ENCODE assay signal across 7 mouse cellular contexts in the genomic region with DNA sequence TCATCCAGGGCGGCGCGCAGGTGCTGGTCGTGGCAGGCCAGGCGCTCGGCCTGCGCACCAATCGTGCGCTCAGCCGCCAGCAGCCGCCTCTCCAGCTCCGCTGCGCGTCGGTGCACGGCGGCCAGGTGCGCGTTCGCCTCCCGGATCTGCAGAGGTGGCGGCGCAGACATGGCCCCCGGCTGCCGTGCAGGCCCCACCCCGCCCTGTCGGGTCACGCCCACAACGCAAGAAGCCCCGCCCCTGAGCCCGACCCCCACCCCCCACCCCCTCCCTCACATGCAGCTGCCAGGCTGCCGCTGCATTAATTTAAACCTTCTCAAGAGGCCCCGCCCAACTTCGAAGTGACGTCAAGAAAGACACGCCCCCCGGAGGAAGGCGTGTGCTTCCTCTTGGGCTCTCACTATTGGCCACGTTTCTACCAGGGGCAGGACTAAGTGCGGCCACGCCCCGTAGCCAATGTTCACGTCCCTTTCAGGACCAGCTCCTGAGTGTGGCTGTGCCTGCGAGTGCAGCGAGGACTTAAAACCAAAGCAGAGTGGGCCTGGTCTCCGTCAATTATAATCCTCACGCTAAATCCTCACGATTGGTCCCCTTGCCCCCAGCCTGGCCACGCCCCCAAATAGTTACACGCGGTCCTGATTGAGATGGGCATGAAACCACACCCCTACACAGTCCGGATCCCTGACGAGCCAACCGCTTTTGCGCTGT. TPM values are rescaled to one million over a fixed set of nuclear protein-coding genes. Genes with fewer than 3 reads are reported as not detected.
DNase-seq lines count a peak whose midpoint lies in the region; ATAC-seq lines count a peak whose summit lies in the region.

No protein-coding gene starts in this region.

- under 1% methylated on average over 55 of the region's 55 CpGs for WGBS in embryonic facial prominence, embryonic 12.5 days
- under 1% methylated on average over 50 of the region's 55 CpGs for WGBS in limb, embryonic 11.5 days
- WGBS in midbrain, embryonic 14.5 days = under 1% methylated on average over 55 of the region's 55 CpGs

- H3K9ac ChIP-seq in embryonic facial prominence, embryonic 12.5 days = peak overlapping the region; percentile 88
- H3K9ac ChIP-seq in limb, embryonic 11.5 days (ENCODE audit: low read length) = peak overlapping the region; percentile 35
- H3K9ac ChIP-seq in midbrain, embryonic 14.5 days (replicated peaks; ENCODE audit: low read length) = peak overlapping the region; percentile 89

- peaks cover 20% of the 10 kb centered on the region for H3K36me3 ChIP-seq in embryonic facial prominence, embryonic 12.5 days
- H3K36me3 ChIP-seq in limb, embryonic 11.5 days (ENCODE audit: control insufficient read depth, insufficient read depth, low read length) = peaks cover 12% of the 10 kb centered on the region
- H3K36me3 ChIP-seq in midbrain, embryonic 14.5 days (ENCODE audit: control insufficient read depth, insufficient read depth, low read length) = peaks cover 20% of the 10 kb centered on the region

- ATAC-seq in embryonic facial prominence, embryonic 12.5 days (ENCODE audit: insufficient number of reproducible peaks, insufficient read depth, low FRiP score, low TSS enrichment) = peak; percentile 93
- ATAC-seq in limb, embryonic 11.5 days (ENCODE audit: insufficient number of reproducible peaks, low FRiP score, low TSS enrichment, low read depth) = peak; percentile 90
- ATAC-seq in midbrain, embryonic 14.5 days (ENCODE audit: low FRiP score, low TSS enrichment) = peak; percentile 93

- H3K4me2 ChIP-seq in embryonic facial prominence, embryonic 12.5 days (replicated peaks) = peak overlapping the region; percentile 78
- peak overlapping the region; percentile 87 for H3K4me2 ChIP-seq in limb, embryonic 11.5 days (ENCODE audit: low read depth, severe bottlenecking)
- H3K4me2 ChIP-seq in midbrain, embryonic 14.5 days (ENCODE audit: low read length) = peak overlapping the region; percentile 82

- H3K27ac ChIP-seq in embryonic facial prominence, embryonic 12.5 days = peak overlapping the region; percentile 69
- H3K27ac ChIP-seq in limb, embryonic 11.5 days (replicated peaks; ENCODE audit: low read depth, low read length) = no peak overlapping the region
- H3K27ac ChIP-seq in midbrain, embryonic 14.5 days (replicated peaks; ENCODE audit: low read depth, low read length) = peak overlapping the region; percentile 85

- no peaks in the 10 kb centered on the region for H3K27me3 ChIP-seq in embryonic facial prominence, embryonic 12.5 days
- no peaks in the 10 kb centered on the region for H3K27me3 ChIP-seq in limb, embryonic 11.5 days (ENCODE audit: control insufficient read depth, insufficient read depth, low read length)
- no peaks in the 10 kb centered on the region for H3K27me3 ChIP-seq in midbrain, embryonic 14.5 days (ENCODE audit: control insufficient read depth, insufficient read depth, low read length)

- H3K4me1 ChIP-seq in embryonic facial prominence, embryonic 12.5 days = peaks cover 21% of the 10 kb centered on the region
- H3K4me1 ChIP-seq in limb, embryonic 11.5 days (ENCODE audit: control insufficient read depth, insufficient read depth, low read length) = peaks cover 3% of the 10 kb centered on the region; the same call in 1 of the 2 replicates
- peaks cover 20% of the 10 kb centered on the region for H3K4me1 ChIP-seq in midbrain, embryonic 14.5 days (ENCODE audit: control insufficient read depth, insufficient read depth, low read length)

- peak overlapping the region; percentile 75 for H3K4me3 ChIP-seq in embryonic facial prominence, embryonic 12.5 days
- H3K4me3 ChIP-seq in limb, embryonic 11.5 days (ENCODE audit: low read depth, low read length) = peak overlapping the region; percentile 81
- H3K4me3 ChIP-seq in midbrain, embryonic 14.5 days (replicated peaks; ENCODE audit: low read depth, low read length) = peak overlapping the region; percentile 80

- peak; percentile 92 for DNase-seq in adrenal gland, postnatal 25 days
- peak; percentile 100 for DNase-seq in heart, adult 11 months
- DNase-seq in kidney, adult 18-20 months = peak; percentile 99
- DNase-seq in limb, embryonic 11.5 days (ENCODE audit: low spot score) = peak; percentile 98
- peak; percentile 99 for DNase-seq in midbrain, embryonic 14.5 days
- DNase-seq in spleen, adult 18-20 months = peak; percentile 96

- H3K9me3 ChIP-seq in embryonic facial prominence, embryonic 12.5 days = no peaks in the 10 kb centered on the region
- H3K9me3 ChIP-seq in limb, embryonic 11.5 days (ENCODE audit: control insufficient read depth, low read length) = no peaks in the 10 kb centered on the region
- no peaks in the 10 kb centered on the region for H3K9me3 ChIP-seq in midbrain, embryonic 14.5 days (ENCODE audit: control insufficient read depth, low read length)

RNA-seq across cellular contexts. Expression of gene Ndufa11, which starts 0.8 kb away (rescaled TPM):
- 248 and 277 TPM in 2 replicates for total RNA-seq in adrenal gland, postnatal 25 days (2021)
- 371 and 409 TPM in 2 replicates for polyA plus RNA-seq in embryonic facial prominence, embryonic 12.5 days (2016; fragmentation: Nextera tagmentation; extraction: Ambion mirVana)
- 413 and 428 TPM in 2 replicates for polyA plus RNA-seq in limb, embryonic 11.5 days (2014; fragmentation: Nextera tagmentation; extraction: Ambion mirVana)
- polyA plus RNA-seq in midbrain, embryonic 14.5 days (2014; fragmentation: Nextera tagmentation; extraction: Ambion mirVana) = 478 and 643 TPM in 2 replicates

RNA-seq across cellular contexts. Expression of gene Vmac, which starts 1.0 kb away (rescaled TPM):
- 27.1 and 29.1 TPM in 2 replicates for total RNA-seq in adrenal gland, postnatal 25 days (2021)
- polyA plus RNA-seq in embryonic facial prominence, embryonic 12.5 days (2016; fragmentation: Nextera tagmentation; extraction: Ambion mirVana) = 19.4 and 20.8 TPM in 2 replicates
- polyA plus RNA-seq in limb, embryonic 11.5 days (2014; fragmentation: Nextera tagmentation; extraction: Ambion mirVana) = 19.7 and 21.1 TPM in 2 replicates
- polyA plus RNA-seq in midbrain, embryonic 14.5 days (2014; fragmentation: Nextera tagmentation; extraction: Ambion mirVana) = 17.6 and 18.5 TPM in 2 replicates

RNA-seq across cellular contexts. Expression of gene Nrtn, which starts 40.5 kb away (rescaled TPM):
- 3.8 and 5.3 TPM in 2 replicates for total RNA-seq in adrenal gland, postnatal 25 days (2021)
- polyA plus RNA-seq in embryonic facial prominence, embryonic 12.5 days (2016; fragmentation: Nextera tagmentation; extraction: Ambion mirVana) = 10.9 and 11.9 TPM in 2 replicates
- polyA plus RNA-seq in limb, embryonic 11.5 days (2014; fragmentation: Nextera tagmentation; extraction: Ambion mirVana) = 19.0 and 19.9 TPM in 2 replicates
- 4.4 and 7.3 TPM in 2 replicates for polyA plus RNA-seq in midbrain, embryonic 14.5 days (2014; fragmentation: Nextera tagmentation; extraction: Ambion mirVana)

RNA-seq across cellular contexts. Expression of gene Ranbp3, which starts 43.7 kb away (rescaled TPM):
- total RNA-seq in adrenal gland, postnatal 25 days (2021) = 79.7 and 80.3 TPM in 2 replicates
- polyA plus RNA-seq in embryonic facial prominence, embryonic 12.5 days (2016; fragmentation: Nextera tagmentation; extraction: Ambion mirVana) = 108 and 118 TPM in 2 replicates
- 118 and 131 TPM in 2 replicates for polyA plus RNA-seq in limb, embryonic 11.5 days (2014; fragmentation: Nextera tagmentation; extraction: Ambion mirVana)
- polyA plus RNA-seq in midbrain, embryonic 14.5 days (2014; fragmentation: Nextera tagmentation; extraction: Ambion mirVana) = 104 and 105 TPM in 2 replicates

RNA-seq across cellular contexts. Expression of gene Dus3l, which starts 47.7 kb away (rescaled TPM):
- total RNA-seq in adrenal gland, postnatal 25 days (2021) = 41.9 and 47.4 TPM in 2 replicates
- polyA plus RNA-seq in embryonic facial prominence, embryonic 12.5 days (2016; fragmentation: Nextera tagmentation; extraction: Ambion mirVana) = 44.1 and 47.2 TPM in 2 replicates
- polyA plus RNA-seq in limb, embryonic 11.5 days (2014; fragmentation: Nextera tagmentation; extraction: Ambion mirVana) = 37.3 and 38.2 TPM in 2 replicates
- polyA plus RNA-seq in midbrain, embryonic 14.5 days (2014; fragmentation: Nextera tagmentation; extraction: Ambion mirVana) = 72.8 and 73.7 TPM in 2 replicates

Comparison
In these comparisons a context has a peak if more than half of its experiments do, and no peak if none do; other contexts are left out.
1. H3K9ac ChIP-seq: peak in every context shown above with its lines; median percentile 89 in midbrain, embryonic 14.5 days; 88 in embryonic facial prominence, embryonic 12.5 days; 35 in limb, embryonic 11.5 days.